Mouse (Mus musculus) Muller cell, postnatal 12 days (primary cell): ENCODE data around the gene Tor1b.
"Not testable (repeated sequence)": the region's sequence is repeated elsewhere in the genome, so short reads cannot be mapped to it uniquely, and the experiment has no call there.

Experiments
- DNase-seq: peaks from one replicate; pipeline ENCODE4 v3.0.0-alpha.2; 2015; ENCODE audit errors: inconsistent ontology term

The Tor1b gene

GRCm38 (mm10) chr2:30931922-30932321 lies 20.8 kb upstream of the Tor1b start:
- DNase-seq = no peak

- no peak for DNase-seq
Measured at GRCm38 (mm10) chr2:30933032-30933431, 19.7 kb upstream of the Tor1b start.

GRCm38 (mm10) chr2:30933917-30934450 lies 18.8 kb upstream of the Tor1b start:
- DNase-seq = peak; percentile 60

GRCm38 (mm10) chr2:30936808-30937207 lies 16.0 kb upstream of the Tor1b start:
- no peak for DNase-seq

GRCm38 (mm10) chr2:30937731-30938130 lies 15.0 kb upstream of the Tor1b start:
- DNase-seq = no peak

GRCm38 (mm10) chr2:30938574-30938991 lies 14.2 kb upstream of the Tor1b start:
- DNase-seq = no peak

GRCm38 (mm10) chr2:30941586-30941985 lies 11.2 kb upstream of the Tor1b start:
- DNase-seq = no peak

GRCm38 (mm10) chr2:30942116-30942515 lies 10.6 kb upstream of the Tor1b start:
- DNase-seq = not testable (repeated sequence)

GRCm38 (mm10) chr2:30942603-30943011 lies 10.2 kb upstream of the Tor1b start:
- peak; percentile 79 for DNase-seq

- no peak for DNase-seq
Measured at GRCm38 (mm10) chr2:30952457-30952823, 319 bp upstream of the Tor1b start.

- no peak for DNase-seq
Measured at GRCm38 (mm10) chr2:30954797-30955196, 2.0 kb downstream of the Tor1b start.

GRCm38 (mm10) chr2:30957511-30957910 lies 4.8 kb downstream of the Tor1b start:
- DNase-seq = no peak

GRCm38 (mm10) chr2:30958726-30959125 lies 6.0 kb downstream of the Tor1b start:
- DNase-seq = no peak

- DNase-seq = no peak
Measured at GRCm38 (mm10) chr2:30959856-30960255, 7.1 kb downstream of the Tor1b start.

GRCm38 (mm10) chr2:30962570-30963254 lies 10.0 kb downstream of the Tor1b start:
- no peak for DNase-seq

- no peak for DNase-seq
Measured at GRCm38 (mm10) chr2:30965627-30966026, 12.9 kb downstream of the Tor1b start.

GRCm38 (mm10) chr2:30966826-30967225 lies 14.1 kb downstream of the Tor1b start:
- DNase-seq = no peak

- peak; percentile 84 for DNase-seq
Measured at GRCm38 (mm10) chr2:30967352-30968327, 14.9 kb downstream of the Tor1b start, which contains the start of gene Tor1a. Gene Tor1a, minus strand, starts transcription at chr2:30967933.

- peak; percentile 100 for DNase-seq
Measured at GRCm38 (mm10) chr2:30981790-30982513, 29.2 kb downstream of the Tor1b start, which contains the start of the genes BC005624 and Usp20. Gene BC005624, minus strand, starts transcription at chr2:30982201. Gene Usp20, plus strand, starts transcription at chr2:30982279.

GRCm38 (mm10) chr2:30983024-30983423 lies 30.3 kb downstream of the Tor1b start:
- DNase-seq = no peak
